Mouse (Mus musculus): ENCODE data around the gene Dpyd. TPM values are rescaled to one million over a fixed set of nuclear protein-coding genes. Genes with fewer than 3 reads are reported as not detected.

Dpyd gene
- polyA plus RNA-seq, 1 experiment, result 5.3 TPM

GRCm38 (mm10) chr3:119095223-119095886 is 533.4 kb downstream of the Dpyd start:
- no peak for DNase-seq (ENCODE audit: low spot score)

DNA sequence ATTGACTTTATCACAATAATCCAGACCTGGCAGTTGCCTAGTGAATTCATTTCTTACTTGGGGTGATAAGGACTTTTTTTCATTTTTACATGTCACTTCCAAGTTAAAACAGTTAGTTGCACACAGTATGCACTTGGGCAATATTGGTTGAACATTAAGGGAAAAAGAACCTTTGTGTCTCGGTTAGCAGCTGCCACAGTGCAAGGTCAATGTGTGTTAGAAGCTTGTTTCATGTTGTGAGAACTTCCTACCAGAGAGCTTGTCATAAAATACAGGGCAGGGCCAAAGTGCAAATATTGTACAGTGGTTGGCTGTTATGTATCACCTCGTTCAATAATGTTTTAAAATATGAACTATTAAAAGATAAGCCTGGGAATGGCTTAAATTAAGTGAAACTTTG is 564.1 kb downstream of the Dpyd start:
- no peak for DNase-seq (ENCODE audit: low spot score)

DNA sequence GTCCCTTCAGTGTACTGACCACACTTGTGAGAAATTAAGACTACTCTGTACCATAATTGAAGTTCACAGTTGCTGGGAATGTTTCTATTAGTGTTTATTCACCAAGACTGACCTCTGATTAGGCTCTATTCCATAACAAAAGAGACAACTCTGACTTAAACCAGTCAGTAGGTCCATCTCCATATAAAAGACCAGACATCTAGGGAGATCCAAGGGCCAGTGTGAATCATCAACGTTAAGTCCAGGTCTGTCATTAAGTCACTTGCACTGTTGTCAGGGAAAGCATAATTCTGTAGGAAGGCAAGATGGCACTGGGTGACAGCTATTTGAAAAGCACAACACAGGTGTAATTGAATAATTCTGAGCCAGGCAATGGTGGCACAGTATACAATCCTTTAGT is 566.1 kb downstream of the Dpyd start:
- no peak for DNase-seq (ENCODE audit: low spot score)

- DNase-seq (ENCODE audit: low spot score), result no peak
These were observed 581.1 kb downstream of the Dpyd start for GRCm38 (mm10) chr3:119143034-119143433.

- DNase-seq (ENCODE audit: low spot score), result no peak
These were observed 582.9 kb downstream of the Dpyd start for GRCm38 (mm10) chr3:119144788-119145187.

DNA sequence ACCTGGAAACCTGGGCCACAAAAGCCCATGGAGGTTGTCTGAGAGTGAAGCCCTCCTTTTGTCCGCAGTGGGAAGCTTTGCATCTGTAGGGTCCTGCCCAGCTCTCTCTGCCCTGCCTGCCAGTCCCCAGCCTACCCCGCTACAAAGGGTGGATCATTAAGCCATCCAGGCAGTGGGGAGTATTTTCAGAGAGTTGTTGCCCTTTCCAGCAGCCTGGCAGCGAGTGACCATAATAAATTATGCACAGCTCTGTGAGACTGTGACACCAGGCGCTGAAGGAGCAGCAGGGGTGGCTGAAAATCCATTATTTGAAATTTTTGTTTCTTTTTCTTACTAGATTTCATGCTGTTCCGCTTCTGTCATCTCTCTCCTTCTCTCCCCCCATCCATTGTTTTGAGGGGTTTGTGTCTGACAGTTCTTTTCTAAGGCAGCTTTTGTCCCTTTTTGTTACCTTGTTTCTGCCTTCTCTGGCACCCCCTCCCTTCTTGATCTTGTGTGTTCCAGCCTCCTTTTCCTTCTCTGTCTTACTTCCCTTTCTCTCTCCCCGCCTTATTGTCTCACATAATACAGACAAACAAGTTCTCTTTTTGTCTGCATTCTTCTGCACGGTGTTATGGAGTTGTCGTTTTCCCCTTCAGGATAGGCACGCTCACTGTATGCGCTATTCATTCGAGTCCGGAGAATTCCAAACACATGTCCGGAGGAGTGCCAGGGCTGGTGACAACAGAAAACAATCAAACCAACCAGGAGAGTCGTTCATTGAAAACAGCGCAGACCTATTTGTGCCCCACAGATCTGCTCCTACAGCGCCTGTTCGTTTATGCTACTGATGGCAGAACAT is 592.9 kb downstream of the Dpyd start:
- no peak for DNase-seq (ENCODE audit: low spot score)

- no peak for DNase-seq (ENCODE audit: low spot score)
These were observed 596.7 kb downstream of the Dpyd start for GRCm38 (mm10) chr3:119158670-119159069.

DNA sequence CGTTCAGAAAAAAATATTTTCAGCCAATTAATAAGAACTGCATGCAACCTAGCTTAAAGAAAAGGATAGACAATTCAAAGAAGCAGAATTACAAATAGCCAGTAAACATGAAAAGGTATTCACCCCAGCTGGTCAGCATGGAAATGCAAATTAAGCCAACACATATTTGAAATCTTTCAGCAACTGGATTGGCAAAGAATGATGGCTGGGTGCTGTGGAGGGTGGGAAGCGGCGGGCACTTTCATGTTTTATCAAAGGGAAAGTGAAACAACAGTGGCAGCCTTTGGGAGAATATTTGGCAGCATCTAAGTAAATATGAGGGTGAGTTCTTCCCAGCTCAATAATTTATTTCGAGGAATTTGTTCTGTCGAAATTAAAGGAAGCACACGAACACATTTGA is 603.8 kb downstream of the Dpyd start:
- DNase-seq (ENCODE audit: low spot score), result no peak

- DNase-seq (ENCODE audit: low spot score), result no peak
These were observed 606.2 kb downstream of the Dpyd start for GRCm38 (mm10) chr3:119168166-119168565.

- no peak for DNase-seq (ENCODE audit: low spot score)
These were observed 606.7 kb downstream of the Dpyd start for GRCm38 (mm10) chr3:119168661-119169060.

DNA sequence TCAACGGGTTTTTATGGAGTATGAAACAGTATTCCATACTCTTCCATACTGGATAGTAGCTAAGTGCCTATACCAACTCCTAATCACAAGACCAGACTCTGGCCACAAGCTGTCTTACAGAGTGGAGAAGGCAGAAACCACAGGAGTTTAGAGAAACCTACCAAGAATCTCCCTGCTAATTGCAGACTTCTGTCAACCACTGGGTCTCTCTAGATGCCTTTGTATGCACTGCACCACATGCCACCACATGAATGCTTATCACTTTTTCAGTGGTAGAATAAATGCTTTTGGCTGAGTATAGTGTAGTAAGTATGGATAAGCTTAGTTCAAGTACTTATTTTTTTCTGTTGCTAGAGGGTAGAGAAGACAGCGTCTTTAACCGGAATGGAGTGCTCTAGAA is 621.3 kb downstream of the Dpyd start:
- DNase-seq (ENCODE audit: low spot score), result no peak

DNA sequence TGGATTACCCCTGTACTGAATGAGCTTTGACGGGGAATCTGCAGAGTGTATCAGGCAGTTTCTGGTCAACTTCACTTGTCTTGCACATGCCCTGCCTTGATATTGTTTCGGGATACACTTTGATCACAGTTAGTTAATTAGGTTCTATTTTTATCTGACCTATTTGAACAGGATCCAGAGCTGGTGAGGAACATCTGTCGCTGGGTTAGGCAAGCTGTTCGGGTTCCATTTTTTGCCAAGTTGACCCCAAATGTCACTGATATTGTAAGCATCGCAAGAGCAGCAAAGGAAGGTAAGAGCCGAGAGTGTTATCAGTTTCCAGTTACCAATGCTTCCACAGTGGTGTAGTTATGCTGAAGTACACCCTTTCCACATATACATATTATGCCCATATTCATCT is 632.1 kb downstream of the Dpyd start:
- DNase-seq (ENCODE audit: low spot score), result no peak

- no peak for DNase-seq (ENCODE audit: low spot score)
These were observed 633.7 kb downstream of the Dpyd start for GRCm38 (mm10) chr3:119195613-119196012.

GRCm38 (mm10) chr3:119220763-119221412 is 659.0 kb downstream of the Dpyd start:
- DNase-seq (ENCODE audit: low spot score), result no peak

- DNase-seq (ENCODE audit: low spot score), result no peak
These were observed 681.3 kb downstream of the Dpyd start for GRCm38 (mm10) chr3:119243181-119243580.

DNA sequence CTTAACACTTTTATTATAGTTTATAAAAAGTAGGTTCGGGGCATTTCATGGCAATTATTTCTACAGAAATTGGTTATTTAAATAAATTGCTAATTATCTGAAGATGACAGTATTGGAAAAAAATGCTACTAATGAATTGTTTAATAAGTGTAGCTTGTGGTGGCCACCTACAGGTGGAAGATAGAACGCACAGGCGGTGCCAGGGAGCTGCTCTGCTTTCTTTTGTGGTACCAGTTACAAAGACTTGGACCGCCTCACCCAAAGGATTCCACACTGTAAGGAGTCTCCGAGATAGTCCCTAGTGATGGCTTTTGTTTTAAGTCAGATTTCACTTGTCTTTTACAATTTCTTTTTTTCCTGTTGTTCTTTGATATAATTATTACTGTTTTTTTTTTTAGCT is 694.6 kb downstream of the Dpyd start:
- no peak for DNase-seq (ENCODE audit: low spot score)

DNA sequence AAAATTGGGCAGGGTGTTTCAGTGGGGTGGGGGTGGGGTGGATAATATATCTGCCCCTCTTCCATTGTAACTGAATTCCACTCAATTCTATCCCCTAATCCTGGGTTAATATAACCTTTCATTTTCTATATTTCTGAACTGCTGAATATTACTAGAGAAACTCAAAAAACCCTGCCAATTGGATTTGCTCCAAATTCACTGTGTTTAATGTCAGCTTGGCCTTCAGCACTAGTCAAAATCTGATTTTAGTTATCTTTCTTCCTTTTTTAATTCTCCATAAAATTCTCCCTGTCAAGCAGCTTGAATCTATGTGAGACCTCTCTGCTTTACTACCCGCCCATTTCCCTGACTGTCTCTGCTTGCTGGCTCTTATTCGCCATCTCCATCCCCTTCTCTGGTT is 713.3 kb downstream of the Dpyd start:
- no peak for DNase-seq (ENCODE audit: low spot score)

- DNase-seq (ENCODE audit: low spot score), result no peak
These were observed 718.7 kb downstream of the Dpyd start for GRCm38 (mm10) chr3:119280671-119281070.

- DNase-seq (ENCODE audit: low spot score), result no peak
These were observed 752.8 kb downstream of the Dpyd start for GRCm38 (mm10) chr3:119314693-119315092.

GRCm38 (mm10) chr3:119329063-119329462 is 767.1 kb downstream of the Dpyd start:
- no peak for DNase-seq (ENCODE audit: low spot score)

GRCm38 (mm10) chr3:119333335-119334305 is 771.7 kb downstream of the Dpyd start:
- DNase-seq (ENCODE audit: low spot score), result no peak

Measured in urinary bladder, adult 2 months (tissue).